Mouse (Mus musculus): Measurements from ENCODE around the gene Ddc.
A peak's percentile ranks its signal among the peaks of the same experiment; 100 is the strongest.

Gene Ddc

GRCm38 (mm10) chr11:11849513-11850311 lies 48.2 kb downstream of the Ddc start:
- no peak for DNase-seq (ENCODE audit: low read depth, low spot score)

DNA sequence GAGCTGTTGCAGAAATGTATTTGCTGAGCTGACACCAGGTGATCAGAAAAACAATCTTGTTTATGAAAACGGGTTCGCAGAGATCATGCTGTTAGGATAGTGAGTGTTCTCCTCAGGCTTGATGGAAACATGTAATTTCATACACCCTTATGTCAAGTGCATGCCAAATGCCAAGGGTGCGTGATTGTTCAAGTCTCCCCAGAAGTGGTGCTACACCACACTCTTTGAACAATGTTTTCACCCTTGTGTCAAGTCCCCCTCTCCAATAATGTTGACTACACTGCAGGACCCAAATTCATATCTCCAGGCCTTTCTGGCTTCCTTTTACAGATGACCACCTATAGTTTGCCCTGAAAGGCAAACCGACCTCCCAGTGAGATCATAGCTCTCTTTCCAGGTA lies 49.5 kb downstream of the Ddc start:
- no peak for DNase-seq (ENCODE audit: low read depth, low spot score)

DNA sequence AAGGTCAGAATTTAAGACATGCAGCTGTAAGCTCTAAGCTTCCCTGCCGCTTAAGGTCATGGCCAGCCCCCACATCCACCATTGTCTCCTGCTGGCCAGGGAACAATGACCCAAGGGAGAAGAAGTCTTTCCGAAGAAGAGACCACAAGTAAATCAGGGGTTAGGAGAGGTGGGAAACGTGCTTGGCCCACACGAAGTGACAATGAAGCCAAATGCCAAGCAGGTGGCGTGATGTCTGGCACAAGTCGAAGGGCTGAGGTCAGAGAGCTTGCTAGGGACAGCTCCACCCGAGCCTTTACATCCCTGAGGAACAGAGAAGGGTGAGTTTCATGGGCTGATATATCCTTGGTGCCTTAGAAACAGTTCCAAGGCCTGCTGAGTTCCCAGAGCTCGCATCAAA lies 52.9 kb downstream of the Ddc start:
- no peak for DNase-seq (ENCODE audit: low read depth, low spot score)

DNA sequence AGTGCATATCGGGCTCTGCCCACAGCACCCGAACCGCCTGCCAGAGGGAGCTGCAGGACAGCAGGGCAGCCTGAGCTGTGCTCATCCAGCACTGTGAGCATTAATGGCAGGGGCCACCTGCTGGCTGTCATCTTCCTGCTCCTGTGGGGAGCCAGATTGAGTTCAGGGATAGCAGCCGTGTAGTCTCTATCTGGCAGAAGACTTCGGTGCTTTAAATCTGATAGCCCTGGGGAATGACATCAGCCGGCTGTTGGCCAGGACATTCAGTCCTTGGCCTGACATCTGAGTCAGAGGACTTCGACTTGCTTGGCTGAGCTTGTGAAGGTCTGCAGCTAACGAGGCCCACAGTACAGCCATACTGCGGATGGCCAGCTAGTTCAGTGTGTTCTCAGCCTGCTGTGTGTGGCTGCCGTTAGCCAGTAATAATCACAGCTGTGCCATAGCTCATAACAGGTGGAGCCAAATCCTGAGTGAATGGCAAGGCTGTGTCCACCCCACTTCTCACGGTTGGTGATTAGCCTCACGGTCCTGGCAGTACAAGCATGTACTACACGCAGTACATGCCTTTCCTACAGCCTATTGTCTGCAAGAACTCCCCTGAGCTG lies 53.5 kb downstream of the Ddc start:
- no peak for DNase-seq (ENCODE audit: low read depth, low spot score)

GRCm38 (mm10) chr11:11841590-11841989 lies 56.4 kb downstream of the Ddc start:
- DNase-seq (ENCODE audit: low read depth, low spot score) = no peak

DNA sequence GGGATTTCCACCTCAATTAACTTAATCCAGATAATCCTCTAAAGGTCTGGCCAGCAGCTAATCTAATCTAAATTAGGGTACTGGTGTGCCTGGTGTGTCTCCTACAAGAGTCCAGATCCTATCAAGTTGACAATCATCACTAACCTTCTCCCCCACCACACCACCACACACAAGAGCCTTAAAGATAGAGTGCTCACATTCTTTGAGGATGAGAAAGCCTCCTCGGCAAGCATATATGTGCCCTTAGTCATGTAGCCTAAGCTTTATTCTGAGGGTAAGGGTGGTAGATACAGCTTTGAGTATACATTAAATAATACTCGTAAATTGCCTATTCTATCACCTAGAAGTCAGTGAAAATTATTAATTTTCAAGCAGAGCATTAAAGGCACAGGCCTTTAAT lies 57.2 kb downstream of the Ddc start:
- no peak for DNase-seq (ENCODE audit: low read depth, low spot score)

DNA sequence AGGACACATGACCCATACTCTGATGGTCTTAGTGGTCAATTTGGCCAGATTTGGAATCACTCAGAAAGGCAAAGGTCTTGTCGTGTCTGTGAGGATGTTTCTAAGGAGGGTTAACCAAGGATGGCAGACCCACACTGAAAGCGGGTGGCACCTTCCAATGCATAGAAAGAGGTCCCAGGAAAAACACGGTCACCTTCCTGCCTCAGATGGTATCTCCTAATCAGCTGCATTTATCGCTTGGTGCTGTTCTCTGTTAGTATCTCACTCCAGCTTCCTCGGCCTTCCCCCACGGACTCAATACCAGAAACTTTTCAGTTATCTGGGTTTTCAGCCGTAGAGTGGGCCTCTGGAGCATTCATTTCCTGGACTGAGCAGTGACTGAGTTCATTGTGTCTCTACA lies 58.1 kb downstream of the Ddc start:
- DNase-seq (ENCODE audit: low read depth, low spot score) = no peak

DNA sequence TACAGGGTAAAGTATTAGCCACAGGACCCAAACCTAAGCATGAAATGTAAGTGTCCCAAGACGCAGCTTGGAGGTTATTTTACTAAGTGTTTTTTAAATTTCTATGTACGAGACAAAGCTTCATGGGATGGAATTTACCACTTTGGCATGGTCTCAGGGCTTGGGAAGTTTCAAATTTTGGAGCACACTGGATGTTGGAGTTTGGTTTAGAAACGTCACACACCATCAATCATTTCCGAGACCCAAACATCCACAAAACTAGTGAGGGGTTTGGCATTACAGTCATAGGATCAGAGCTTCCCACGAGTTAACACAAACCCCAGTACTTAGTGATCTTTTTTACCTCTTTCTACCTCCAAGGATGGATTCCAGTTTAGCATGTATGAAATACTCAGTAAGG lies 60.6 kb downstream of the Ddc start:
- DNase-seq (ENCODE audit: low read depth, low spot score) = no peak

- no peak for DNase-seq (ENCODE audit: low read depth, low spot score)
These were observed 61.1 kb downstream of the Ddc start for GRCm38 (mm10) chr11:11836713-11837370.

DNA sequence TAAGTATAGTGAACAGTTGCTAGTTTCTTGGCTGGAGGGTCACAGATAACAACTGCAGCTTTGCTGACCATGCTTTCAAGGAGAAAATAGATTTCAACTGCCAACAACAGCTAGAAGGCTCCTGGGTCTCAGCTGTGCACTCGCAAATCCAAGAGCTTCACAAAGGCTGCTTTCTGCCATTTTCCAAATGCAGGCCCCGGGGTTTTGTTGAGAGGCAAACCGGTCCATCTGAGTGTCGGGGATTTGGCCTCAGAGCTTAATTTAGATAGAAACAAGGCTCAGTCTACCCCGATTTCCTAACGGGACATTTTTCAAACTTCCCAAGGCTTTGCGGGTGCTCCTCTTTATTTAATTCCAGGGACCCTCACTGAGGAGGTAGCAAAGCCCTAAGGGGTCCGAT lies 61.7 kb downstream of the Ddc start:
- no peak for DNase-seq (ENCODE audit: low read depth, low spot score)

DNA sequence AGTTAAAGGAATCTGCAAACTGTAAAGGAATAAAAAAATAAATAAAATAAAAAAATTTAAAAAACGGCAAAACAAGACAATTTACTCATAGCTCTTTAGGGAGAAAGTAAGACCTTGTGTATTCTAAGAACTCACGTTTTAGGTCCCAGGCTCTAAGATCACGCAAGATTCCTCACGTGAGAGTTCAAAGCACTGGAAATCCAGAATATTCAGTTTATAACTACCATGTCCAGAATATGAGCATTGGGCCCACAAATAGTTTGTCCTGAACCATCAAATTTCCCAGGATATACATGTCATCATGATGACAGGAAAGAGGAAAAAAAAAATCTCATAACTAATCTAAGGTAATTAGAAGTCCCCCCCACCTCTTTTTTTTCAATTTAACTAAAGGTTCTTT lies 62.2 kb downstream of the Ddc start:
- DNase-seq (ENCODE audit: low read depth, low spot score) = no peak

DNA sequence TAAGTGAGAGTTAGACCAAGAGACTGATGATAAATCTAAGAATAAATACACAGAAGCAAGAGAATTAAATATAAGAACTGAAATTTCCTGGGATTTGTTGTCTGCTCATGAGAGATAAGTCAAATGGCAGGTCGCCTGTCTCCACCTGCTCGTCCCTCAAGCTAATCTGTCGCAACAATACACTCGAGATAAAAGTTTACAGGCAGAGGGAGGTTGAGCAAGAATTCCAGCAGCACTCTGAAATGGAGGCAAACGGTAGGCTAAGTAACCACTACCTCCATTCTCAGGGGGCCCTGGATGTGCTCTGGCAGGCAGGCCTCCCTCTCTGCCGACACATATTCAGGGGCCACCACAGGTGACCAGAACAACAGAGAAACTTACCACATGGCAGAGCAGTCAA lies 62.6 kb downstream of the Ddc start:
- DNase-seq (ENCODE audit: low read depth, low spot score) = no peak

GRCm38 (mm10) chr11:11833100-11833499 lies 64.8 kb downstream of the Ddc start:
- peak; percentile 81 for DNase-seq (ENCODE audit: low read depth, low spot score)

DNA sequence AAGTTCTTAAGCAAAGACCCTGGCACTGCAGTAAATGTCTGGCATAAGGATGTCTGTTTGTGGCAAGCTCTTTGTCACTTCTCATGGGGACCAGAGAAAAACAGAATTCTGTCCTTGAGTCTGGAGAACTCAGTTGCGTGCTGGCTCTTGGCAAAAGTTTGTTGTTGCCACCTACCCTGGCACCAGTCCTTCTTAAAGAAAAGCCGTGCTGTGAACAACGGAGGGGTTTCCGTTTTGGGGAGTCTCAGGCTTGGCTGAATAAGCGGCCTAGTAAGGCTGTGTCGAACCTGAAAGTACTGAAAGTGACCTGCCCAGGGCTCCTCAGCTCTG lies 65.2 kb downstream of the Ddc start:
- DNase-seq (ENCODE audit: low read depth, low spot score) = no peak

DNA sequence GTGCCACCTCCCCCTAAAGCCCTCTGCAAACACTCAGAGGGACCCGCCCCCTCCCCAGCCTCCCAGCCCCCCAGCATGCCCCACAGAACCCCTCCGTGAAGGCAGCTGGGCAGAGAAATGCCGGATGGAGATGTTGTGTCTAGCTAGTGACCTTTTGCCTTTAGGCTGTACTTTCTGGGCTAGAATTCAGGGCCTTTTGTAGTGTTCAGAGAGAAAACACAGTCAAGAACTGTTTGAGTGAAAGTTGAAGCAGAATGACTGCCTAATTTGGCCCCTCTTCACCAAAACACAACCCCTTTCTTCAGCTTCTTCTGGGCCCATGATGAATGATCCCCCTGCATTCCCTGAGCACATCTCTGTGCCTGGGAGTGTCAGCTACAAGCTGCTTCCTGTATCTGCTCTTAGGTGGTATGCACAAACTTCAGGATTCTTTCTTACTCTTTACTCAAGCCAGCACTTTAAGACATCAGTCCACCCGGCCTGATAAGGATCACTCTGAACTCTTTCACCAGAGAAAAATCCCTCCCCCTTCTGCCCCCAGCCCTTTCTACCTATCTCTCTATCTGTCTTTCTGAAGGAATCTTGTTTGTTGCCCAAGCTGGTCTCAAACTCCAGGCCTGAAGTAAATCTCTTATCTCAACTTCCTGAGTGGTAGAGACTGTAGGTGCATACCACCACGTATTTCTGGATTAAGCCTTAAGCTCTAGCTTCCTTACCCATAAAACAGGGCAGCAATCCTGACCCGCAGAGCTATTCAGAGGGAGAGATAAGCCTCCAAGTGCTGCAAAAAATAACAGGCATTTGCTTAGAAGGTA lies 65.8 kb downstream of the Ddc start:
- no peak for DNase-seq (ENCODE audit: low read depth, low spot score)

DNA sequence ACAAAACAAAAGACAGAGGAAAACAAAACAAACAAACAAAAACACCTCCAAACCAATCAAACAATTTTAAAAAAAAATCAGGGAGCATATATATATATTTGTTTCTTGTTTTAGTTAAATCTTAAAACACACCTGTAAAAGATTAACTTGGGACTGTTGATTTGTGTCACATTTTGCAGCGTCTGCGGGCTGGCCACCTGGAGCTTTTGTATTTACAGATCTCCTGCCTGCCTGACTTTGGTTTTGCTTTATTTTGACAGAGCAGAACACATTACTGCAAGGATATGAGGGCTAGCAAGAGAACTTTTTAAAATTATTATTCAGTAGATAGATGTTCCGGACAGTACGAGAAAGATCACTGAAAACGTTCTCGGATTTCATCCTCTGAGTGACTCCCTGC lies 66.4 kb downstream of the Ddc start:
- DNase-seq (ENCODE audit: low read depth, low spot score) = no peak

DNA sequence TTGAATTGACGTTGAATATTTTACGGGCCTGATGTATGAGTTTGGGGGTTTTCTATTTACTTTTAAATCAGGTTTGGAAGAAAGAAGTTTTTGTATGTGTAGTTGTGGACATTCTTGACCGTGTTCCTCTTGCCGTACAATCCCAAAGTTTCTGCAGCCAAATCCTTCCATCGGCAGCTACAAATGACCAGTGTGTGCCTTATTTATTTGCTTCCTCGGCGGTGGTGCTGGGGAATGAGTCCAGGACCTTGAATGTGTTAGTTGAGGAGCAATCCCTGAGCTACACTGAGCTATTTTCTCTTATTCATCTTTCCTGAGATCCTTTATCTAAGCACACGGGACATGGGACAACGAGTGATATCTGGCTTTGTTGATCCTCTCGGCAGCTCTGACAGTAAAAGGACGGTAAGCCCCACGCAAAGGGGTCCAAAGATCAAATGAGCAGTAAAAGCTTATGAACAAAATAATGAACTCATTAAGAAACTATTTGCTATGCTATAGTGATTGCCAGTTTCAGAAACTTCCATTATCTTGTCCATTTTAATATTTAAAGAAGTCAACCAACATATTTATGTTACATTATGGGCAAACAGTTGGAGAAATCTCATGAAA lies 67.0 kb downstream of the Ddc start:
- DNase-seq (ENCODE audit: low read depth, low spot score) = no peak

- DNase-seq (ENCODE audit: low read depth, low spot score) = no peak
These were observed 68.6 kb downstream of the Ddc start for GRCm38 (mm10) chr11:11829161-11830000.

DNA sequence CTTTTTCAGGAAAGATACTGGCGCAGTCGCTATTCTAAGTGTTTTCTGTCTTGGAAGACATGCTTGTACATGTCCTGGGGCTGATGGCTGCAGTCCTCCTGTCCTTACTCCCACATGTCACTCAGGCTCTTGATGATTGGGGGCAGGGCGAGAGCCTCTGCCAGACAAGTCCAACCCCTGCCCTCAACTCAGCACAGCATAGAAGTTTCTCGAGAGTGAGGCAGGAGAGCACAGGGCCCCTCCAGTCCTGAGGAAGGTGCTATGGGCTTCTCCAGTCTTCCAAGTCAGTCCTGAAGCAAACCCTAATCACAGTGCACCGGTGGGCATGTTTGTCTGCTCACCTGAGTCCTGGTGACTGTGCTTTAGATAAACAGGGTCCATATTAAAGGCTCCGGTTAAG lies 69.2 kb downstream of the Ddc start:
- DNase-seq (ENCODE audit: low read depth, low spot score) = no peak

DNA sequence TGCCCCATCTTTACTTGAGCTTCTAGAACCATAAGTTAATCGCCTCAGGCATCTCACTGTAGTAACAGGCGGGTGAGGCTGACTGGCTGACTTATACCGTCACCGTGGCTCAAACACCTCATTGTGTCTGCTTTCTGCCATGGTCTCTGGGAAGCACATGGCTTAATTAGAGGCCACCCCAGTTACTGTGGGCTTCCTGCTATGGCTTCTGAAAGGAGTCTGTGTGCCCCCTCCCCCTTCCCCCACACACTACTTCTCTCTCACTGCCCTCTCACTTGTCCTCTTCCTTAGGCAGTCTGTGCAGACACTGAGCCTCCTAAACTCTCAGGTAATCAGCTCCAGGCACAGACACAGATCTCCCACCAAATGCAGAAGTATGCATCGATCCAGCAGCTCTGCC lies 69.7 kb downstream of the Ddc start:
- peak; percentile 81 for DNase-seq (ENCODE audit: low read depth, low spot score)

DNA sequence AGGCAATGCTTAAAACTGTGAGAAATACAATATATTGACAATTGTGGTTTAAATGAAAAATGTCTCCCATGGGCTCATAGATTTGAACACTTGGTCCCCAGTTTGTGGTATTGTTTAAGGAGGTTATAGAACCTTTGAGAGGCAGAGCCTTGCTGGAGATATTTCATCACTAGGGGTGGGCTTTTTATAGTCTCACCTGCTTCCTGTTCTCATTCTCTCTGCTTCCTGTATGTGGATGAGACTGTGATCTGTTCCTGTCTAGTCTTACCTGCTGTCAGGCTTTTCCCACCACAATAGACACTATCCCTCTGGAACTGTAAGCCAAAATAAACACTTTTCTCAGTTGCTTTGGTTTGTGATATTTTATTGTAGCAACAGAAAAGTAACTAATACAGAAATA lies 71.5 kb downstream of the Ddc start:
- DNase-seq (ENCODE audit: low read depth, low spot score) = no peak

Data from forelimb bud, embryonic 11.5 days (tissue).